Mouse (Mus musculus): Measurements from ENCODE around the gene Rrp7a. TPM values are rescaled to one million over a fixed set of nuclear protein-coding genes. Genes with fewer than 3 reads are reported as not detected.
"Not testable (repeated sequence)": the region's sequence is repeated elsewhere in the genome, so short reads cannot be mapped to it uniquely, and the experiment has no call there.

Gene Rrp7a
- polyA plus RNA-seq, 1 experiment from 2014 or later: 66.9 TPM

- peaks cover 12% of the 10 kb centered on the region for H3K4me1 ChIP-seq
- peaks cover 38% of the 10 kb centered on the region for H3K36me3 ChIP-seq
- WGBS: 32% methylated on average over 3 of the region's 3 CpGs
- no peaks in the 10 kb centered on the region for H3K27me3 ChIP-seq (ENCODE audit: low read depth, poor library complexity, severe bottlenecking)
- H3K4me3 ChIP-seq: peak overlapping the region; percentile 72
- peak overlapping the region; percentile 97; the same call in 1 of the 2 replicates for H3K27ac ChIP-seq
- no peaks in the 10 kb centered on the region for H3K9me3 ChIP-seq (replicated peaks)
- peak; percentile 35 for DNase-seq (ENCODE audit: low spot score)
Measured at GRCm38 (mm10) chr15:83150073-83150442, 27.5 kb upstream of the Rrp7a start.

DNA sequence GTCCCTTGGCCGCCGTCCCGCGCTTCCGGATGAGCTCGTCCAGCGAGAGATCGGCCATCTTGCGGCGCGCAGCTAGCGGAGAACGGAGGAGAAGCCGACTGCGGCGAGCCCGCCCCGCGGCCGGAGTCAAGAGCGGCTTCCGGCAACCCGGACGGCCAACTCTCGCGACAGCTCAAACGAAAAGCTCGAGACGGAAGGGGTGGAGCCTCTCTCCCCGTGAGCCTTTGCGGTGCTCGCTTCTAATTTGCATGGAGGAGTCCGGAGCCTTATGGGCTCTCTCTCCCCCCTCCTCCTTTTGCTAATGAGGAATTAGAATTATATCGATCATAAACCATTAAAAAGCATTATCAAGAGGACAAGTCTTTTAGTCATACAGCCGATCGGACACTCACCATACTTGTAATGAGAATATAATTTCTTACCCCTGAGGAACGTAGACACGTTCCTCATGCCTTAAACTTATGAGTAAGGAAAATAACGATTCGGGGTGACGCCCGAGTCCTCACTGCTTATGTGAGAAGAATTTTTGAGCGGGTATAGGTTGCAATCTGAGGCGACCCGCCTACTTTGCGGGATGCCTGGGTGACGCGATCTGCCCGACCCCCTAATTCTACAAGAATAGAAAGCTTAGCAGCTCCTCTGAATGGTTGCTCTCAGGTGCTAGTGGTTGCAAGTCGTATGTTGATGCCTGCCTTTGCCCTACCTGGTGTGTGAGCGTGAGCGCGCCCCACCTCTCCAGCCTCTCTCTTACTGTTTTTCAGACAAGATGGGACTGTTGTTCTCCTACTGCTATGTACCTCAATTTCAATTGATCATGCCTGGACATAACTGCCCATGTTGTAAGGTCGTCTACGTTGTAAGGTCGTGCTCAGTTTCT, 26.8 kb upstream of the Rrp7a start, which contains the start of gene Poldip3:
Poldip3 (minus strand) TSS at position 189 of the 877 bp plus-strand sequence.
- Histone ChIP-seq H3K27ac (peak within 1 kb of the TSS; percentile 97), H3K4me1 (peaks cover 12% of the 10 kb centered on the region), H3K36me3 (peaks cover 40% of the 10 kb centered on the region), H3K4me3 (peak within 1 kb of the TSS; percentile 72), H3K9me3 (replicated peaks) (no peaks in the 10 kb centered on the region), H3K27me3 (ENCODE audit: low read depth, poor library complexity, severe bottlenecking) (no peaks in the 10 kb centered on the region)
- DNase-seq (ENCODE audit: low spot score): peak; percentile 98
- under 1% methylated on average over 56 of the region's 56 CpGs for WGBS

DNA sequence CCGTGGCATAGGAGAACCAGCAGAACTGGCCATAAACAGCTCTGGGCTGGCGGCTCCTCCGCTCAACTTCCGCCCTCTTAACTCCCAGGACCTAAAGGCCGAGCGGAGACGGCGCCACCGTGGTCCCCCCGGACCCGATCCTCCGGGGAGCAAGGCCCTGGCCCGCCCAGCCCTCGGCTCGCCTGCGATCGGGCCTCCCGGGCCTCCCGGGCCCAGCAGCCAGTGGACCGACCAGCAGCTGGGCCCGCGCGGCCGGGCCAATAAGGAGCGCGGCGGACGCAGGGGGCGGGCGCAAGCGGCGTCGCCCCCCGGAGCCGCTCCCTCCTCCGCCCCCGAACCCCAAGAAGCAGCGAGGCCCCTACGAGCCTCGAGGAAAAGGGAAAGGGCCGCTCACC, 26.2 kb upstream of the Rrp7a start:
- no peak for DNase-seq (ENCODE audit: low spot score)
- H3K9me3 ChIP-seq (replicated peaks): no peaks in the 10 kb centered on the region
- 1% methylated on average over 41 of the region's 41 CpGs for WGBS
- H3K4me3 ChIP-seq: peak overlapping the region; percentile 72
- peak overlapping the region; percentile 97 for H3K27ac ChIP-seq
- peaks cover 12% of the 10 kb centered on the region for H3K4me1 ChIP-seq
- peaks cover 40% of the 10 kb centered on the region for H3K36me3 ChIP-seq
- no peaks in the 10 kb centered on the region for H3K27me3 ChIP-seq (ENCODE audit: low read depth, poor library complexity, severe bottlenecking)

GRCm38 (mm10) chr15:83148395-83148794, 25.8 kb upstream of the Rrp7a start:
- peak overlapping the region; percentile 97 for H3K27ac ChIP-seq
- no peaks in the 10 kb centered on the region for H3K27me3 ChIP-seq (ENCODE audit: low read depth, poor library complexity, severe bottlenecking)
- DNase-seq (ENCODE audit: low spot score): no peak
- 3% methylated on average over 21 of the region's 21 CpGs for WGBS
- H3K4me3 ChIP-seq: peak overlapping the region; percentile 72
- H3K36me3 ChIP-seq: peaks cover 42% of the 10 kb centered on the region
- peaks cover 12% of the 10 kb centered on the region for H3K4me1 ChIP-seq
- H3K9me3 ChIP-seq (replicated peaks): no peaks in the 10 kb centered on the region

DNA sequence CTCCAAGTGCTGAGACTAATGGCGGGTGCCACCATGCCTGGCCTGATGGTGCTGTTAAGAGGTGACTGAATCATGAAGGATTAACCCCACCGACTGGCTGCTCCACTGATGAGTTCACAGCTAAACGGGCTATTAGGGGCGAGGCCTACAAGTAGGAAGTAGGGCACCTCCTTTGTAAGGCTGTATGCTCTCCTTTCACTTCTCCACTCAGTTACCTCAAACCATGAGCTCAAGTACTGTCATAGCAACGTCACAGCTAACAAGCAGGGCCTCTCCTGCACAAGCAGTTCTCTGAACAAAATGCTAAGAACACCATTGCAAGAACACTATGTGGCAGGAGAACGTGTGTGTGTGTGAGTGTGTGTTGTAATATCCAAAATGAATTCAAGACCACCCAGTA, 22.9 kb upstream of the Rrp7a start:
- Histone ChIP-seq H3K9me3 (replicated peaks) (no peaks in the 10 kb centered on the region), H3K4me1 (peaks cover 12% of the 10 kb centered on the region), H3K4me3 (no peak overlapping the region), H3K27ac (no peak overlapping the region), H3K27me3 (ENCODE audit: low read depth, poor library complexity, severe bottlenecking) (no peaks in the 10 kb centered on the region), H3K36me3 (peaks cover 65% of the 10 kb centered on the region)
- DNase-seq (ENCODE audit: low spot score): no peak
- 86% methylated on average over 6 of the region's 6 CpGs for WGBS

DNA sequence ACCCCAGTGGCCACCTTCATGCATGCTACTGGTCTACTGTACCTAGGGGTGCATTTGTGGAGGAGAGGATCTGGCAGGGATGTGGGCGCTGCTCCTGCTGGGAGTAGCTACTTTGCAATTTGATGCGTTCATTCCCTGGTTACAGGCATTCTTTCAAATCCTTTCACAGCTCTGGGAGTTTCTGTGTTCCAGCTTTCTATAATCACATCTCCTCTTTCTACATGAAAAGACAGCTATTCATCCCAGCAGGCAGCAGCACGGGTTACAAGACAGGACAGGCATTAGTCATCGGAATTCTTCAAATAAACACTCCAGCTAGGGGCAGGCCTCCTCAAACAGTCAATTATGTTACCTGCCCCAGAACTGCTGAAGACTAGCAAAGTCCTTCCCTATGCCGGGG, 20.3 kb upstream of the Rrp7a start:
- Histone ChIP-seq H3K27me3 (ENCODE audit: low read depth, poor library complexity, severe bottlenecking) (no peaks in the 10 kb centered on the region), H3K4me1 (peaks cover 3% of the 10 kb centered on the region), H3K4me3 (no peak overlapping the region), H3K27ac (no peak overlapping the region), H3K36me3 (peaks cover 80% of the 10 kb centered on the region), H3K9me3 (replicated peaks) (no peaks in the 10 kb centered on the region)
- WGBS: 75% methylated on average over 5 of the region's 5 CpGs
- no peak for DNase-seq (ENCODE audit: low spot score)

DNA sequence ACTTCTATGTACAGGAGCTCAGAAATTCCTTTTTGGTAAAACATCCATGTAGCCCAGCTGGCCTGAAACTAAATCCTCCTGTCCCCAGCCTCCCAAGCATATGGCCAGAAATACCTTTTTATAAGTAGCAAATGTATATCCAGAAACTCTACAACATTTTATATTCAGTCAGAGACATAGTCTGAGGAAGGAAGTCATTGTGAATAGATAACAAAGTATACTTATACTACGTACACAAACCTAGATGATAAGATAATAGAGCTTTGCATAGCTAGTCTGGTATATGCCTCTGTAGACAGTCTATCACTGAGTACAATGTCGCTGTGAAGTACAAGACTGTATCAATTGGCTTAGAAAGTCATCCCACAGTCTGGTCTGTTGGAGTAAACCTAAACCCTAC, 13.1 kb upstream of the Rrp7a start:
- H3K36me3 ChIP-seq: peaks cover 89% of the 10 kb centered on the region
- peaks cover 6% of the 10 kb centered on the region; the same call in 1 of the 2 replicates for H3K4me1 ChIP-seq
- no peak for DNase-seq (ENCODE audit: low spot score)
- H3K27me3 ChIP-seq (ENCODE audit: low read depth, poor library complexity, severe bottlenecking): no peaks in the 10 kb centered on the region
- no peak overlapping the region for H3K27ac ChIP-seq
- H3K9me3 ChIP-seq (replicated peaks): no peaks in the 10 kb centered on the region
- WGBS: 93% methylated on average over 2 of the region's 2 CpGs
- no peak overlapping the region for H3K4me3 ChIP-seq

GRCm38 (mm10) chr15:83134671-83135070, 12.1 kb upstream of the Rrp7a start:
- Histone ChIP-seq H3K27me3 (ENCODE audit: low read depth, poor library complexity, severe bottlenecking) (no peaks in the 10 kb centered on the region), H3K9me3 (replicated peaks) (no peaks in the 10 kb centered on the region), H3K27ac (no peak overlapping the region), H3K36me3 (peaks cover 95% of the 10 kb centered on the region), H3K4me1 (peaks cover 6% of the 10 kb centered on the region; the same call in 1 of the 2 replicates), H3K4me3 (no peak overlapping the region)
- WGBS: 93% methylated on average over 6 of the region's 6 CpGs
- no peak for DNase-seq (ENCODE audit: low spot score)

DNA sequence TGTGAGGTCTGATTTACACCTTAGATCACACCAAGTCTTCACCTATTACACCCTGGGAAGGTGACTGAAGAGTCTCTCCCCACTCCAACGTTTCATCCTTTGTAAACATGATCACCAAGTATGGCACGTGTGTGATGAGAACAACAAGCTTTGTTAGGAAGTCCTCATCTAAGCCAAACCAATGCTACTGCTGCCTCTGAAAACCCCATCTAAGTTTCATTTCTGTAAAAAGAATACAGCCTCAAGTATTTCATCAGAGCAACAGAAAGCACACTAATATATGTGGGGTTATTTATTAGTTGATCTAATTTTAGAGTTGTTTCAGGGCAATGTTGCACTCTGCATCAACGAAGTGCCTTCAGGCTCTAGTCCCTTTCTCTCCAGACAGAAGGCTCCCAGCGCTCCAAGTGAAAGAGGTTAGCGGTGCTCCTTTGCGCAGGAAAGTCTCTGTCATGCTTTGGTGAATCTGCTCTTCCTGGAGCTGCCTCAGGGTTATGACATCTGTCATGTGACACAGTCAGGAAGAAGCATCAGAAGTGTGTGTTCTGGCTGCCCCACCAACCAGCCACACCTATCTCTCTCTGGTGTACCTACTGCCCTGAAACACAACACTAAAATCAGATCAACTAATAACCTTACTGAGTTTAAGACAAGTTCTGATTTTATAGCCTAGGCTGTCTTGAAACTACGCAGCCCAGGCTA, 7.1 kb upstream of the Rrp7a start:
- Histone ChIP-seq H3K4me1 (peaks cover 6% of the 10 kb centered on the region; the same call in 1 of the 2 replicates), H3K36me3 (peaks cover 97% of the 10 kb centered on the region), H3K27me3 (ENCODE audit: low read depth, poor library complexity, severe bottlenecking) (no peaks in the 10 kb centered on the region), H3K9me3 (replicated peaks) (no peaks in the 10 kb centered on the region), H3K4me3 (no peak overlapping the region), H3K27ac (no peak overlapping the region)
- no peak for DNase-seq (ENCODE audit: low spot score)
- WGBS: 95% methylated on average over 7 of the region's 7 CpGs

GRCm38 (mm10) chr15:83127037-83127436, 4.4 kb upstream of the Rrp7a start:
- not testable (repeated sequence) for H3K4me1 ChIP-seq; DNase-seq (ENCODE audit: low spot score); H3K4me3 ChIP-seq; H3K9me3 ChIP-seq (replicated peaks); H3K27me3 ChIP-seq (ENCODE audit: low read depth, poor library complexity, severe bottlenecking); H3K27ac ChIP-seq
- 94% methylated on average over 3 of the region's 3 CpGs for WGBS
- H3K36me3 ChIP-seq: peaks cover 74% of the 10 kb centered on the region

- DNase-seq (ENCODE audit: low spot score): no peak
- no peaks in the 10 kb centered on the region for H3K9me3 ChIP-seq (replicated peaks)
- H3K27me3 ChIP-seq (ENCODE audit: low read depth, poor library complexity, severe bottlenecking): no peaks in the 10 kb centered on the region
- peaks cover 70% of the 10 kb centered on the region for H3K36me3 ChIP-seq
- H3K4me3 ChIP-seq: no peak overlapping the region
- no peak overlapping the region for H3K27ac ChIP-seq
- peaks cover 5% of the 10 kb centered on the region for H3K4me1 ChIP-seq
- WGBS: 95% methylated on average over 9 of the region's 9 CpGs
Measured at GRCm38 (mm10) chr15:83126582-83126981, 4.0 kb upstream of the Rrp7a start.

DNA sequence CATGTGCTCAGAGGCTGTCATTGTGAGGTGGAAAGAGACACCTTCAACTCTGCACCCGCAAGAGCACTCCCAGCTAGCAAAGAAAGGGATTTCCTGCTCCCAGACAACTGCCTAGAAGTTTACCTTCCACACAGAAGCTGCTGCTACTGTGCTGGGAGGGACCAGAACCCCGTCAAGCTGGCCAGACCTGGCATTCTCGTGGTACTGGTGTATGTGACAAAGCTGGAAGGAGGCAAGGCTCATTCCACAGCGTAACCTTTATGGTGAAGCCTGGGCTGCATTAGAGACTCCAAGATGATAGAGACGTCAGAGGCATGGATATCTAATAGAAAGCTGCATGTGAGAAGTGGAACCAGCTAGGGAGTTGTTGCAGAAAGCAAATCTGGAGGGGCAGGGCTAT, 2.0 kb upstream of the Rrp7a start:
- WGBS: 70% methylated on average over 5 of the region's 5 CpGs

More for the DNA sequence above, 2.0 kb upstream of the Rrp7a start:
- no peak for DNase-seq (ENCODE audit: low spot score)
- Histone ChIP-seq H3K27ac (no peak overlapping the region), H3K9me3 (replicated peaks) (no peaks in the 10 kb centered on the region), H3K4me3 (no peak overlapping the region), H3K27me3 (ENCODE audit: low read depth, poor library complexity, severe bottlenecking) (no peaks in the 10 kb centered on the region), H3K36me3 (peaks cover 59% of the 10 kb centered on the region), H3K4me1 (peaks cover 10% of the 10 kb centered on the region)
